Mouse (Mus musculus) cerebellum, adult 2 months (tissue): ENCODE measurements at regions not wholly inside any gene's neighbourhood (a gene's known extent, or its start where the extent isn't known, plus 50 kb on each side); places are given as distances from the start of the nearest gene placed in this dataset.

ENCODE experiments used
- CTCF ChIP-seq: fragments of 200-500 bp; IDR thresholded peaks from 2 replicates; pipeline ENCODE4 v1.5.1; 2011; ENCODE audit warnings: low read depth, mild to moderate bottlenecking, control low read depth, low read length, moderate library complexity, borderline replicate concordance; ENCODE audit not compliant: insufficient read depth
- POLR2A ChIP-seq: fragments of 200-500 bp; IDR thresholded peaks from 2 replicates; pipeline ENCODE4 v1.6.1; 2011; ENCODE audit warnings: low read length, control low read depth, borderline replicate concordance; ENCODE audit not compliant: insufficient read depth

GRCm38 (mm10) chr1:57478800-57479199 lies 71.9 kb upstream of the Tyw5 start:
- TF ChIP-seq POLR2A (no peak), CTCF (no peak)
